Mouse (Mus musculus): Measurements from ENCODE around the gene Tnfaip8l2. TPM values are rescaled to one million over a fixed set of nuclear protein-coding genes. Genes with fewer than 3 reads are reported as not detected.

Gene Tnfaip8l2
- total RNA-seq (2014; fragmentation: Nextera tagmentation) (not detected in 2 replicates), total RNA-seq (2017) (0.16 TPM in 1 of 2 replicates, not detected in the other), polyA plus RNA-seq (2012) (not detected in 2 replicates)

DNA sequence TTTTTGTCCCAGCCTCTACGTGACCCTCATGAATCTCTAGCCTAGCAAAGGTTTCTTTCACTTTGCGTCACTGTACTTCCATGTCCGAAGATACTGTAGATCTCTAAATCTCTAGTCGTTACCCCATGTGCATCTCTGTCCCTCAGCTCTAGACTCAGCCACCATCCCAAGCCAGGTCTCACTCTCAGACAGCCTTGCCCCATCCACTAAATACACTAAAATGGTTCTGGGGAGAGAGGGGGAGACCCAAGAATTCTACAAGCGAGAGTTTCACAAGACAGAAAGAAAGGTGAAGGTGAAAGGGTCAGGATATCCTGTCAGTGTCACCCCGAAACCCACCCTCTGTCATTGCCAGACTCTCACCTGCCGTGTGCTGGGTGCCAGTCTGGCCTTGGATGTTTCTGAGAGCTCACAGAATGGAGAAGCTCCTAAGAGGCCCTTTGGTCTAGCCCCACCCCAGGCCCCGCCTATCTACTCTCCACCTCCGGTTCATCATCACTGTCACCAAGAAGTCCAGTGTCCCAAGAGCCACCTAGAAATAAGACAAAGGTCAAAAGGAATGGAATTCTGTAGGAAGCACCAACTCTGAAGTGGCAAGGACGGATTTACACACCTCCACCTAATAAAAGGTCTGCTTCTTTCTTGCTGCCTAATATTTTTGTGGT lies at the start of gene Tnfaip8l2:
Gene Tnfaip8l2, minus strand, starts transcription at position 409 of the 665 bp plus-strand sequence.
- Histone ChIP-seq H3K4me3 (ENCODE audit: low read depth, low read length) (no peak within 1 kb of the TSS), H3K27me3 (ENCODE audit: insufficient read depth, low read length) (peaks cover 11% of the 10 kb centered on the region), H3K9me3 (replicated peaks) (no peaks in the 10 kb centered on the region; the same call in 1 of the 2 replicates), H3K4me1 (ENCODE audit: insufficient read depth, low read depth, low read length) (peaks cover 14% of the 10 kb centered on the region), H3K36me3 (replicated peaks) (peaks cover 36% of the 10 kb centered on the region)
- ATAC-seq (ENCODE audit: extremely low read depth, insufficient number of reproducible peaks, low FRiP score, poor library complexity, severe bottlenecking) (no peak), DNase-seq (ENCODE audit: low spot score) (no peak)
- no peak for TF ChIP-seq GATA2 (IDR thresholded peaks at IDR 0.05; ENCODE audit: borderline replicate concordance, low read depth, low read length)
- no peak for TF ChIP-seq GATA1 (IDR thresholded peaks at IDR 0.05; ENCODE audit: borderline replicate concordance, low read length)
- no peak for TF ChIP-seq TAL1 (conservative IDR thresholded peaks at IDR 0.05; ENCODE audit: low read depth, low read length)
- no peak for TF ChIP-seq POLR2AphosphoS5 (IDR thresholded peaks at IDR 0.05; ENCODE audit: insufficient replicate concordance, low read depth, low read length)
- no peak for TF ChIP-seq CTCF (IDR thresholded peaks at IDR 0.05; ENCODE audit: low read depth, low read length)

DNA sequence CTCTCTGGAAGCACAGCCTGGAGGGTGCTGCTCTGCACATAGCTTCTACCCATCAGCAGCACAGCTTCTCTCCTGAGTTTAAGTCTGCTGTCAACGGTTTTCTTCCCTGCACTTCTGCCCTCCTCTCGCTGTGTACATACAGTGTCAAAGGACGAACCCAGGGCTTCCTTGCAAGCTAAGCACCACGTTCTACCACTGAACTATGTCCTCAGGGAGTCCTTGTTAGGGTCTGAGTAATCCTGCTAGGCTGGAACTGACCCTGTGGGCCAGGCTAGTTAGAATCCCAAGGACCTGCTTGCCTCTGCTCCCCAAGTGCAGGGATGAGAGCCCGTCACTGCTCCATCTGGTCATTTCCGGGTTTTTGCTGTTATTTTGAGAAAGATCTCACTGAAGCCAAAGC lies 44.7 kb upstream of the Tnfaip8l2 start:
- TF ChIP-seq TAL1 (conservative IDR thresholded peaks at IDR 0.05; ENCODE audit: low read depth, low read length): no peak
- no peak for TF ChIP-seq POLR2AphosphoS5 (IDR thresholded peaks at IDR 0.05; ENCODE audit: insufficient replicate concordance, low read depth, low read length)
- no peak for TF ChIP-seq GATA2 (IDR thresholded peaks at IDR 0.05; ENCODE audit: borderline replicate concordance, low read depth, low read length)
- no peak for TF ChIP-seq CTCF (IDR thresholded peaks at IDR 0.05; ENCODE audit: low read depth, low read length)
- TF ChIP-seq GATA1 (IDR thresholded peaks at IDR 0.05; ENCODE audit: borderline replicate concordance, low read length): no peak
- DNase-seq (ENCODE audit: low spot score): no peak
- H3K9me3 ChIP-seq (replicated peaks): no peaks in the 10 kb centered on the region
- no peak overlapping the region for H3K4me3 ChIP-seq (ENCODE audit: low read depth, low read length)
- H3K36me3 ChIP-seq (replicated peaks): peaks cover 99% of the 10 kb centered on the region
- ATAC-seq (ENCODE audit: extremely low read depth, insufficient number of reproducible peaks, low FRiP score, poor library complexity, severe bottlenecking): no peak
- H3K27me3 ChIP-seq (ENCODE audit: insufficient read depth, low read length): no peaks in the 10 kb centered on the region
- 0 out of 2 replicates have a peak, but pooled peaks cover 2% of the 10 kb centered on the region for H3K4me1 ChIP-seq (ENCODE audit: insufficient read depth, low read depth, low read length)

DNA sequence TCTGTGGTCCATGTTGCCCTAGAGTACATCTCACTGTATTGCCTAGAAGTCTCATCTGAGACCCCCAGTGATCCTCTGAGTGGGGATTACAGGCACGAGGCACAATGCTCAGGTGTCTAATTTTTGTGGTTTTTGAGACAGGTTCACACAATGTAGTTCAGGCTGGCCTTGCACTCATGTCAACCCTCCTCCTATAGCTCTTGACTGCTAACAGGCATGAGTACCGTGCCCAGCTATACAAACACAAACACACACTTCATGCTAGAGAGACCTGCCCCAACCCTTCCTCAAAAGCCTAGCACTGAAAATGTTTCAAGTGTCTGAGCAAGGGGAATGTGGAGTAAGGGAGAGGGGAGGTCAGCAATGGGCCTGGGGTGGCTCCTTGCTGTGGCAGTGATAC lies 43.9 kb upstream of the Tnfaip8l2 start:
- Histone ChIP-seq H3K4me3 (ENCODE audit: low read depth, low read length) (no peak overlapping the region), H3K4me1 (ENCODE audit: insufficient read depth, low read depth, low read length) (0 out of 2 replicates have a peak, but pooled peaks cover 2% of the 10 kb centered on the region), H3K9me3 (replicated peaks) (no peaks in the 10 kb centered on the region), H3K36me3 (replicated peaks) (peaks cover 97% of the 10 kb centered on the region), H3K27me3 (ENCODE audit: insufficient read depth, low read length) (no peaks in the 10 kb centered on the region)
- DNase-seq (ENCODE audit: low spot score) (no peak), ATAC-seq (ENCODE audit: extremely low read depth, insufficient number of reproducible peaks, low FRiP score, poor library complexity, severe bottlenecking) (no peak)
- TF ChIP-seq CTCF (IDR thresholded peaks at IDR 0.05; ENCODE audit: low read depth, low read length) (no peak), TAL1 (conservative IDR thresholded peaks at IDR 0.05; ENCODE audit: low read depth, low read length) (no peak), POLR2AphosphoS5 (IDR thresholded peaks at IDR 0.05; ENCODE audit: insufficient replicate concordance, low read depth, low read length) (no peak), GATA1 (IDR thresholded peaks at IDR 0.05; ENCODE audit: borderline replicate concordance, low read length) (no peak), GATA2 (IDR thresholded peaks at IDR 0.05; ENCODE audit: borderline replicate concordance, low read depth, low read length) (no peak)

DNA sequence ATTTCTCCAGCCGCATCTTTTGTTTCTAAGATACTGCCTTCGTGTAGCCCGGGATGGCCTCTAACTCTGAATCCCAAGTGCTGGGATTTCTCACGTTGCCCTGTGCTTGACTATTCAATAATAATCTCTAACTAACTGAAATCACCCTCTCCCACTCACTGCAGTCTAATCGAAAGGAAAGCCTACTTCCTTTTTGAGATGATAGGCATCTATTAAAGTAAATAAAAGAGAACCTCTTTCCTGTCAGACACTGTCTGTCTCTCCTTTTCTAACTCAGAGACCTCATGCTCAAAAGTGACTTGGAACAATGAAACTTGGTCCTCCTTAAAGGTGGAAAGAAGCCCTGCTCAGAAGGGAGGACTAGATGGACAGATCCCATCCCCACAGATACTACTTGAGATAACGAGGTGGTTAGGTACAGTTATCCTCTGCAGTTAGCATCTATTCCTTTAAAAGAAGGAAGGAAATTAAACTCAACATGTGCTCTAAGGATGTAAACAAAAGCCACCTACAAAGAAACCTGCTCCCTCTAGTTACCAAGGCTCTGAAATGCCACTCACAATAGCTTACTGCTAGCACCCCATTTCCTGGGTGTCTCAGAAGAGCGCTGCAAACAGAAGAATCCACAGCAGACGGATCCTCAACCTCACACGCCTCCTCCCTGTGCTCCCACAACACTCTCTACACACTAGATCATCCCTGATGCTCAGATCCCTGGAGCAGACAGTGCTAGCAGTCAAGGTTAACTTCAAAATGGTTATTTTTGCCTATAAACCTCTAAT lies 42.8 kb upstream of the Tnfaip8l2 start:
- H3K4me1 ChIP-seq (ENCODE audit: insufficient read depth, low read depth, low read length): 0 out of 2 replicates have a peak, but pooled peaks cover 2% of the 10 kb centered on the region
- H3K36me3 ChIP-seq (replicated peaks): peaks cover 96% of the 10 kb centered on the region
- no peaks in the 10 kb centered on the region for H3K27me3 ChIP-seq (ENCODE audit: insufficient read depth, low read length)
- H3K4me3 ChIP-seq (ENCODE audit: low read depth, low read length): no peak overlapping the region
- TF ChIP-seq TAL1 (conservative IDR thresholded peaks at IDR 0.05; ENCODE audit: low read depth, low read length) (no peak), GATA2 (IDR thresholded peaks at IDR 0.05; ENCODE audit: borderline replicate concordance, low read depth, low read length) (no peak), GATA1 (IDR thresholded peaks at IDR 0.05; ENCODE audit: borderline replicate concordance, low read length) (no peak), POLR2AphosphoS5 (IDR thresholded peaks at IDR 0.05; ENCODE audit: insufficient replicate concordance, low read depth, low read length) (no peak)
- H3K9me3 ChIP-seq (replicated peaks): no peaks in the 10 kb centered on the region
- DNase-seq (ENCODE audit: low spot score) (no peak), ATAC-seq (ENCODE audit: extremely low read depth, insufficient number of reproducible peaks, low FRiP score, poor library complexity, severe bottlenecking) (no peak)

DNA sequence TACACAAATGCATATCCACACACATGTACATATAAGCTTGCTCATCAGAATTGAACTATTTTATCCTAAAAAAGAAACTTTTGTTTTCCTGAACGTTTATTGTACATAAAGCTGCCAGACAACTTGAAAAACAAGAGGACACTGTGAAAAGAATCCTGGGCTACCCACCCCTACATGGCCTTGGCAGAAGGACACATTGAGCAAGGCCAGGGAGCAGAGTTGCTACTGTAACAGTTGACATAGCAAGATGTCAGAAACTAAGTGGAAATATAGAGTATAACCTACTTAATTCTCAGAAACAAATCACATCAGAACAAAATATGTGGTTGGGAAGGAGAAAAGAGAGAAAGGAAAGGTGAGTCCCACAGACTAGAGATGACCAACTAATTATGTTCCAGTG lies 39.7 kb upstream of the Tnfaip8l2 start:
- Histone ChIP-seq H3K4me3 (ENCODE audit: low read depth, low read length) (no peak overlapping the region), H3K9me3 (replicated peaks) (no peaks in the 10 kb centered on the region), H3K27me3 (ENCODE audit: insufficient read depth, low read length) (peaks cover 8% of the 10 kb centered on the region), H3K4me1 (ENCODE audit: insufficient read depth, low read depth, low read length) (no peaks in the 10 kb centered on the region), H3K36me3 (replicated peaks) (peaks cover 64% of the 10 kb centered on the region)
- DNase-seq (ENCODE audit: low spot score) (no peak), ATAC-seq (ENCODE audit: extremely low read depth, insufficient number of reproducible peaks, low FRiP score, poor library complexity, severe bottlenecking) (no peak)
- TF ChIP-seq TAL1 (conservative IDR thresholded peaks at IDR 0.05; ENCODE audit: low read depth, low read length): no peak
- no peak for TF ChIP-seq GATA1 (IDR thresholded peaks at IDR 0.05; ENCODE audit: borderline replicate concordance, low read length)
- no peak for TF ChIP-seq CTCF (IDR thresholded peaks at IDR 0.05; ENCODE audit: low read depth, low read length)

DNA sequence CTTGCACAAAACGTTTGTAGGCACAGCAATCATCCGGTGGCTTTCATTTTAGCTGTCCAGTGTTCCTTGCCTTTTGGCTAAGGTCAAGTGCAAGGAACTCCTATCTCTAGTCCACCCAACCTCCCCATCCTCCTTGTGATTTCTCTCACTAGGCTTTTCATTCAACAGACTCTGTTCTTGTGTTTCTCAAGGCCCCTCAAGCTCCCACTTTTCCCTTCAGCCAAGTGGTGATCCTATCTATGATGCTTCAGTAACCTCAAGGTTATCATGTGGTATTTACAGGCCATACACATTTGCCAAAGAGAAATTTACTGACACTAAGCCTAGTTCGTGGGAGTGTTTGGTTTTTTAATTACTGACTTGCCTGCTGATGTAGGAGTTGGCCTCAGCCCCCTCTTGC lies 37.7 kb upstream of the Tnfaip8l2 start:
- TF ChIP-seq CTCF (IDR thresholded peaks at IDR 0.05; ENCODE audit: low read depth, low read length): no peak
- no peak for TF ChIP-seq GATA2 (IDR thresholded peaks at IDR 0.05; ENCODE audit: borderline replicate concordance, low read depth, low read length)
- no peak; the same call in 1 of the 2 replicates for TF ChIP-seq POLR2AphosphoS5 (IDR thresholded peaks at IDR 0.05; ENCODE audit: insufficient replicate concordance, low read depth, low read length)
- no peak for TF ChIP-seq GATA1 (IDR thresholded peaks at IDR 0.05; ENCODE audit: borderline replicate concordance, low read length)
- no peak for TF ChIP-seq TAL1 (conservative IDR thresholded peaks at IDR 0.05; ENCODE audit: low read depth, low read length)
- Histone ChIP-seq H3K9me3 (replicated peaks) (no peaks in the 10 kb centered on the region), H3K4me1 (ENCODE audit: insufficient read depth, low read depth, low read length) (no peaks in the 10 kb centered on the region), H3K36me3 (replicated peaks) (peaks cover 45% of the 10 kb centered on the region), H3K27me3 (ENCODE audit: insufficient read depth, low read length) (peaks cover 14% of the 10 kb centered on the region), H3K4me3 (ENCODE audit: low read depth, low read length) (no peak overlapping the region)
- ATAC-seq (ENCODE audit: extremely low read depth, insufficient number of reproducible peaks, low FRiP score, poor library complexity, severe bottlenecking): no peak
- DNase-seq (ENCODE audit: low spot score): no peak
